Mouse (Mus musculus) hindbrain, embryonic 14.5 days (tissue): ENCODE measurements around the gene Cmtm4. TPM values are rescaled to one million over a fixed set of nuclear protein-coding genes. Genes with fewer than 3 reads are reported as not detected.

Source experiments
- ATAC-seq: fragments of 200-750 bp; cut with Nextera tagmentation; 2 replicates; pipeline ENCODE4 v1.8.0; 2017; ENCODE audit warnings: moderate number of reproducible peaks, mild to moderate bottlenecking, moderate TSS enrichment, moderate library complexity; ENCODE audit not compliant: low FRiP score
- DNase-seq: peaks from one replicate; pipeline ENCODE4 v3.0.0-alpha.2; 2015; ENCODE audit warnings: low spot score
- H3K27ac ChIP-seq: fragments of 300-500 bp; sonication (generic); 2 replicates; pipeline ENCODE4 v1.5.1; 2014; ENCODE audit warnings: mild to moderate bottlenecking, moderate library complexity
- H3K27me3 ChIP-seq: fragments of 300-500 bp; sonication (generic); 2 replicates; pipeline ENCODE4 v1.6.1; 2014; ENCODE audit warnings: mild to moderate bottlenecking, low read length, mixed read lengths; ENCODE audit not compliant: control insufficient read depth, insufficient read depth
- H3K36me3 ChIP-seq: fragments of 300-500 bp; sonication (generic); replicated peaks from 2 replicates; pipeline ENCODE4 v1.6.1; 2014; ENCODE audit not compliant: control insufficient read depth, insufficient read depth
- H3K4me1 ChIP-seq: fragments of 300-500 bp; sonication (generic); replicated peaks from 2 replicates; pipeline ENCODE4 v1.6.1; 2014; ENCODE audit warnings: antibody characterized with exemption, low read length, mixed read lengths; ENCODE audit not compliant: control insufficient read depth, insufficient read depth
- H3K4me2 ChIP-seq: fragments of 300-500 bp; sonication (generic); replicated peaks from 2 replicates; pipeline ENCODE4 v1.6.1; 2014; ENCODE audit warnings: mild to moderate bottlenecking, moderate library complexity
- H3K4me3 ChIP-seq: fragments of 300-500 bp; sonication (generic); replicated peaks from 2 replicates; pipeline ENCODE4 v1.5.1; 2014; ENCODE audit warnings: mild to moderate bottlenecking, low read length
- H3K9ac ChIP-seq: fragments of 300-500 bp; sonication (generic); 2 replicates; pipeline ENCODE4 v1.6.1; 2014
- H3K9me3 ChIP-seq: fragments of 300-500 bp; sonication (generic); 2 replicates; pipeline ENCODE4 v1.6.1; 2016; ENCODE audit warnings: low read length; ENCODE audit not compliant: control insufficient read depth
- WGBS: fragments of 180-500 bp; shearing (Covaris S2); extraction: QIAGEN DNeasy Blood & Tissue Kit; methylation state at CpG from one replicate; pipeline ENCODE4 v1.1.7; 2014; 5-methylcytosine and 5-hydroxymethylcytosine counted together
- polyA plus RNA-seq: library from polyadenylated mRNA; unstranded; fragments of >200 nt; fragmentation: Nextera tagmentation; extraction: Ambion mirVana; gene quantifications from 2 replicates; pipeline ENCODE4 v1.2.1, GENCODE M21; 2014

The Cmtm4 gene
- polyA plus RNA-seq, 1 experiment from 2014 or later: 3.8 TPM

DNA sequence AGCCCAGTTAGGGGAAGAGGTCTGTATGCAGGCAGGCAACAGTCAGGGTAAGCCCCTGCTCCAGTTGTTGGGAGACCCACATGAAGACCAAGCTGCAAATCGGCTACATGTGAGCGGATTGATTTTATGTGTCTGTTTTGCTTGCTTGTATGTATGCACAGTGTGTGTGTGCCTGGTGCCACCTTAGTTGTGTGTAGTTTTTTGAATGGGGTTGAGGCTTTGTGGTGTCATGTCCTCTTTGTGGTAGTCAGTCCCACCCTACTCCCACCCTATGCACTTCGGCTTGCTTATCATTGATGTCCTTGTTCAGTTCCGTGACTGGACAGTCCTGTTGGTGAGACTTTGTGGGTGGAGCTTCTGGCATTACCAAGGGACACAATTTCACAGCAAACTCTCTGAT, 18.2 kb upstream of the Cmtm4 start:
- Histone ChIP-seq H3K27me3 (no peaks in the 10 kb centered on the region), H3K4me3 (no peak overlapping the region), H3K4me2 (no peak overlapping the region), H3K9ac (no peak overlapping the region), H3K36me3 (peaks cover 24% of the 10 kb centered on the region), H3K4me1 (no peaks in the 10 kb centered on the region), H3K27ac (no peak overlapping the region), H3K9me3 (no peaks in the 10 kb centered on the region)
- ATAC-seq (no peak), DNase-seq (no peak)
- 90% methylated on average over 4 of the region's 4 CpGs for WGBS

DNA sequence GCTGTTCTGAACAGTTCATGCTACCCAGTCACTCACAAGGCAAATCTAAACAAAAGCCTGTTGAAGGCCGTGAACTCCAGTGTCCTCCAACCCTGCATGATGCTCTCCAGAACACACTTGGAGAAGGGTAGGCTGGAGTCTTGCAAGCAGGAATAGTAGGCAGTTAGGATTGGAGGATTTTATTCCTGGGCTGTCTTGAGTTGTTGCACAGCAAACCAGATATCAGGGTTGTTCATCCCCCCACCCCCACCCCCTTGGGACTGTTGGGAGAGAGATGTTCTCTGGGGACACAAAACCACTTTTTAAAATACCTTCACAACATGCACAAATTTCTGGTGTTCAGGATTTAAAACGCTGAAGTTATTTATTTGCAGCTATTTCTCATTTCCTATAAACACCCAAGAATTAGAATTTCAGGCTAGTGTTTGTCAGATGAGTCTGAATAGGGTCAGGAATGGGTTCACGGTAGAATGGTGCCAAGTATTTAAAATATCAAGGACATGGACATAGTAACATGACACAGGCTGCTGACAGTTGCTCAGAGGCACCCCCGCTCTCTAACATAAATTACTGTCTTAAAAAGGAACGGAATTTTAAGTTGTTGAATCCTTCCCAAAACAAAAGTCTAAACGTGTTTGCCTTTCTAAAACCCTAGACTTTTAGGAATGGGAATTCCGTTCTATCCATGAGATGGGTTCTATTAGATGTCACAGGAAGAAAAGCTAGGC, 17.4 kb upstream of the Cmtm4 start:
- ATAC-seq (no peak), DNase-seq (no peak)
- Histone ChIP-seq H3K36me3 (peaks cover 18% of the 10 kb centered on the region), H3K4me3 (no peak overlapping the region), H3K4me1 (no peaks in the 10 kb centered on the region), H3K27me3 (no peaks in the 10 kb centered on the region), H3K9ac (no peak overlapping the region), H3K9me3 (no peaks in the 10 kb centered on the region), H3K27ac (no peak overlapping the region), H3K4me2 (no peak overlapping the region)
- WGBS: 80% methylated on average over 7 of the region's 7 CpGs

DNA sequence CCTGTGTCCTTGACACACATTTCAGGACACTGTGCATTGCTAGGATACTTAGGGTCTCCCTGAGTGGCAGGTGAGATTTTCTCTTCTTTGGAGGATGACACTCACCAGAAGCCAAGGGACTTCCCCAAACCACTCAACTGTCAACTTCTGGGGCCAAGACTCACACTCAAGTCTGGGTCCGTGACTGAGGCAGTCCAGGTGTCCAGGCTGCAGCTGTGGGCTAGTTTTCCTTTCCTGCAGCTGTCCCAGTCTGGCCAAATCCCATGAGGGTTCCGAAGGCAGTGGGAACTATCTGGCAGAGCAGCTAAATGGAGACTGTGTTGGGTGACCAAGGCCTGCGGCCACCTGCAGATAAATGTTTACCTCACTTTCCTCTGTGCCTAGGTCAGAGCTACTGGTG, 16.4 kb upstream of the Cmtm4 start:
- no peak for DNase-seq
- H3K4me1 ChIP-seq: no peaks in the 10 kb centered on the region
- no peak overlapping the region for H3K4me3 ChIP-seq
- ATAC-seq: no peak
- no peak overlapping the region for H3K4me2 ChIP-seq
- no peaks in the 10 kb centered on the region for H3K27me3 ChIP-seq
- WGBS: 92% methylated on average over 3 of the region's 3 CpGs
- no peak overlapping the region for H3K9ac ChIP-seq
- H3K27ac ChIP-seq: no peak overlapping the region
- H3K36me3 ChIP-seq: peaks cover 8% of the 10 kb centered on the region; the same call in 1 of the 2 replicates
- no peaks in the 10 kb centered on the region for H3K9me3 ChIP-seq

DNA sequence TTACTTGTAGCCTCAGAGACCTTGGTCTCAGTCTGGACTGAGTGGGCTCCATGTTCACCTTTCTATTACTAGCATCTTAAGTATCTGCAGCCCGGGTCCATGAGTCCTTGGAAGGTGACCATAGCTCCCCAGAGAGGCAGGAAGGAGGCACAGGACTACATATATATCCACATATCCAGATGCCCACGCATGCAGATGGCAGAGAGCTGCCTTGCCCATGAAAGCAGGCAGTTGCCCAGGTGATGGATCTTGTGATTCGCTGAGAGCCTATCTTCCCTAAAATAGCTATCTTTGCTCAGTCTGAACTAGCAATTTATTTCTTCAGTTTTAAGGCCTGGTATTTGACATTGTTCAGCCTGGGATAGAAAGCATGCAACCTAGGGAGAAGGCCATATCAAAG, 15.9 kb upstream of the Cmtm4 start:
- Histone ChIP-seq H3K4me2 (no peak overlapping the region), H3K9ac (no peak overlapping the region), H3K4me1 (no peaks in the 10 kb centered on the region), H3K4me3 (no peak overlapping the region), H3K9me3 (no peaks in the 10 kb centered on the region), H3K27me3 (no peaks in the 10 kb centered on the region), H3K27ac (no peak overlapping the region), H3K36me3 (peaks cover 7% of the 10 kb centered on the region; the same call in 1 of the 2 replicates)
- ATAC-seq (no peak), DNase-seq (no peak)
- WGBS: 100% methylated on average over 3 of the region's 3 CpGs

DNA sequence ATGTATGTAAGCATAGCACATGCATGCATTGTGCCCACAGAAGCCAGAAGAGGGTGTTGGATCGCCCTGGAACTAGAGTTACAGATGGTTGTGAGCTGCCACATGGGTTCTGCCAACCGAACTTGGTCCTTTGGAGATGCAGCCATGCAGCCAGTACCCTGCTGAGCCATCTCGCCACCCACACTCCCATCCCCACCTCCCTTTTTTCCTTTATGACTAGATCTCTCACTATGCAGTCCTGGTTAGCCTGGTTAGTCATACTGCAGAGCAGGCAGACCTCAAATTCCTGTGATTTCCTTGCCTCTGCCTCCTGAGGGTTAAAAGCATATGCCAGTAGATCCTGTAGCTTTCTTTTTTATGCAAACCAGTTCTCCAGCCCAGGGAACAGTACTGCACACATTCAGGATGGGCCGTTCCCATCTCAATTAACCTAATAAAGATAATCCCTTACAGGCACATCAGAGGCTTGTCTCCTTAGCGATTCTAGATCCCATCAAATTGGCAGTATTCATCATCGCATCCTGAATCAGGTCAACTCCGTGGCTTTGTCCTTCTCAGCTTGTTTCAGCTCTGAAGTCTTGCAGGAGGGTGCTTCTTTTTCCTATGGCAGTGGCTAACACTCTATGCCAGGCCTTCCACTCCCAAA, 15.1 kb upstream of the Cmtm4 start:
- Histone ChIP-seq H3K9ac (no peak overlapping the region), H3K27ac (no peak overlapping the region), H3K9me3 (no peaks in the 10 kb centered on the region), H3K36me3 (peaks cover 2% of the 10 kb centered on the region; the same call in 1 of the 2 replicates), H3K4me1 (no peaks in the 10 kb centered on the region), H3K4me3 (no peak overlapping the region), H3K27me3 (no peaks in the 10 kb centered on the region), H3K4me2 (no peak overlapping the region)
- DNase-seq: no peak
- 51% methylated on average over 7 of the region's 7 CpGs for WGBS
- no peak for ATAC-seq

DNA sequence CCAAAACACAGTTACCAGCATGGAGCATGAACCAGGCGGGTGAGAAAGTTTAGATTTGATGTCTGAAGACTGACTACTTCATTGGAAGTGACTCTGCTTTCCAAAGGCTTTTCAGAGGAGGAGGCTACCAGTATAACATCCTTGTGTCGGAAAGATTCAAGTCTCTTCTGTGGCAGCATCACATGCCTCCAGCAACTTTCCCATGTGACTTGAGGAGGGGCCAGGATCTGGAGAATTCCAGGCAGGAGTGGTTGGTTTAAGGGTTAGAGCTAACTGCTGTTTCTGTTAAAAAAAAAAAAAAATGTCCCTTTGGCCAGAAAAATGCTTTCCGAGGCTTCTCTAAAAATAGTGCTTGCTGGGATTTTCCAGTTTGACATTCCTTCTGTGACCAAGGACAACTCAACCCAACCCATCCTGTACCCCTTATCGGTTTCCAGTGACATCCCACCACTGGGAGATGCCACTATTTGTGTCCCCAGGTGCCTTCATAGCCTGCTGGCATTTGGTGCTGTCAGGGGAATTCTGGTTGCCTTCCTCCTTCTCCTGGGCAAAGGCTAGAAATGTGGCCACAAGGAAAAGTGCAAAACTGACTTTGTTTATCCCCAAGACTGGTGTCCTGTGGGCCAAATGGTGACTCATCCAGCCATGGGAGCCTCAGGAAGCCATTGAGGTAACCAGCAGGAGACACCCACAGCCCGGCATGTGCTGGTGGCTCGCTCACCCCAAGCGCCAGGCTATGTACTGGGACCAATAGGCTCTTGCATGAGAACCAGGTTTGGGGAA, 12.9 kb upstream of the Cmtm4 start:
- no peaks in the 10 kb centered on the region for H3K4me1 ChIP-seq
- no peaks in the 10 kb centered on the region for H3K36me3 ChIP-seq
- H3K4me3 ChIP-seq: no peak overlapping the region
- no peak for DNase-seq
- H3K27me3 ChIP-seq: no peaks in the 10 kb centered on the region
- no peak overlapping the region for H3K27ac ChIP-seq
- no peak for ATAC-seq
- WGBS: 92% methylated on average over 7 of the region's 7 CpGs
- no peaks in the 10 kb centered on the region for H3K9me3 ChIP-seq
- no peak overlapping the region for H3K4me2 ChIP-seq
- H3K9ac ChIP-seq: no peak overlapping the region

DNA sequence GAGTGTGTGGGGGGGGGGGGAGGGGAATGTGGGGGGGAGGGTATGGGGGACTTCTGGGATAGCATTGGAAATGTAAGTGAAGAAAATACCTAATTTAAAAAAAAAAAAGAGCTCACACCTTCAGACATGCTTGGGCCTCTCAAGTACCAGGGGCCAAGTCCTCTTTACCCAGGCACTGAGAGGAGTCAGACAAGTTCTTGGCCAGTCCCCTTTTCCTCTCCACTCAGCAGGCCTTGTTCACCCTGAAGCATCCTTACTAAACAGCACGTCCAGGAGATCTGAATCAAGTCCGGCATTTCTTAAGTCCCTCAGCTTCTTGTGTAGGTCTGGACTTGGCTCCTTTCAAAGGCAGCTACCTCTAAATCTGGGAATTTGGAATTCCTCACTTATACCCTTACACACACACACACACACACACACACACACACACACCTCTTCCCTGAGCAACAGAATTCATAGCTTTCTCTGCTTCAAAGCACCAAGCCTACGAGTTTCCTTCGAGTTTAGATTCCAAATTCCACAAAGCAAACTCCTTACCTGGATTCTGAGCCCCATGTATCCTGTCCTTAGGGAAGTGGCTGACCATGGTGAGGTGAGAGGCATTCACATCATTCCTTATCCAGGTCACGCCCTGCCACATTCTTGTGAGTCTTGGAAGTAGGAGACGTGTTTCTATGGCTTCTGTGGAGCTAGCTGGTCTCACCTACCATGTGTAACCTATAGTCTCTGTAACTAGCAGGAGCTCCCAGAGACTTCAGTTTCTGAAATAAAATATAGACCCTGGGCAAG, 10.9 kb upstream of the Cmtm4 start:
- no peak overlapping the region for H3K9ac ChIP-seq
- H3K27me3 ChIP-seq: no peaks in the 10 kb centered on the region

DNA sequence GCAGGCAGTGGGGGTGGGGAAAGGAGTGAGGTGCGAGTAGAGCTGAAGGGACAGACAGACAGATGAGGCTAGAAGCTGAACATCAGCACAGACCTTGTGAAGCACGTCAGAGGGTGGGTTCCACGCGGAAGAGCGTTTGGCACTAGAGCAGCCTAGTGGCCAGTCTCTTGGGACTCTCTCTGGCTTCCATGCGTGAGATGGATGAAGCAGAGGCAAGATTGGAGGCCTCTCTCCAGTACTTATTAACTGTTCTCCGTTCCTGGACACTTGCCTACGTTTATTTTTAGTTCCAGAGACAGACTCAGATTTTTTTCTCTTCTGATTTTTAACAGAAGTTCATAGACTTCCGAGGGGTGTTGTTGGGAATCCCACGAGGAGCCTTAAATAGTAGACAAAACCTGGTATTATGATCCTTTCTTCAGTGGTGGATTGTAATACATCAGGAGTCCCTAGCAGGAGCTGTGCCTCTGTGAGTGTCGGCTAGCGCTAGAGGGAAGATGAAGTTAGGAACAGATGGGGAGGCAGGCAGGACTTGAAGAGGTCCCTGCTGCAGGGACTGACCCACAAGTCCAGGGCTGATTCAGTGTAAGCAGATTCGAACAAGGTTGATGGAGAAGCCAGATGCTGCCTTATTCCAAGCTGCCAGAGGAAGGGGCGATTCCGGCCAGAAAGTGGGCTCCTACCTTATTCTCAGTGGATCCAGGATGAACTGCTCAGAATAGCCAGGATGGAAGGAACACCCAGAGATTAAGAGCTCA, 10.0 kb upstream of the Cmtm4 start:
- no peak overlapping the region for H3K4me3 ChIP-seq
- H3K4me2 ChIP-seq: no peak overlapping the region
- 74% methylated on average over 15 of the region's 15 CpGs for WGBS
- H3K4me1 ChIP-seq: no peaks in the 10 kb centered on the region
- H3K9me3 ChIP-seq: no peaks in the 10 kb centered on the region
- no peak overlapping the region for H3K27ac ChIP-seq
- no peak overlapping the region for H3K9ac ChIP-seq
- ATAC-seq (no peak), DNase-seq (no peak)
- no peaks in the 10 kb centered on the region; the same call in 1 of the 2 replicates for H3K27me3 ChIP-seq
- no peaks in the 10 kb centered on the region for H3K36me3 ChIP-seq

More for the DNA sequence above, 10.9 kb upstream of the Cmtm4 start:
- H3K4me1 ChIP-seq: no peaks in the 10 kb centered on the region
- 81% methylated on average over 6 of the region's 6 CpGs for WGBS
- no peak overlapping the region for H3K4me2 ChIP-seq
- H3K27ac ChIP-seq: no peak overlapping the region
- no peak for ATAC-seq
- no peak overlapping the region for H3K4me3 ChIP-seq
- no peaks in the 10 kb centered on the region for H3K36me3 ChIP-seq
- no peaks in the 10 kb centered on the region for H3K9me3 ChIP-seq
- no peak for DNase-seq
